Mouse (Mus musculus): Measurements from ENCODE around the gene Olfr1047. TPM values are rescaled to one million over a fixed set of nuclear protein-coding genes. Genes with fewer than 3 reads are reported as not detected.

The Olfr1047 gene
- polyA plus RNA-seq (2012; rRNA removed) = not detected in 2 replicates

GRCm38 (mm10) chr2:86231301-86231700 is at the start of gene Olfr1047:
Gene Olfr1047, minus strand, starts transcription at chr2:86231401.

GRCm38 (mm10) chr2:86278988-86279387 is 47.8 kb upstream of the Olfr1047 start, which contains the start of gene Olfr1051:
Gene Olfr1051, minus strand, starts transcription at chr2:86279088.

GRCm38 (mm10) chr2:86258228-86258627 is 27.0 kb upstream of the Olfr1047 start, which contains the start of gene Olfr1049:
Gene Olfr1049, minus strand, starts transcription at chr2:86258328.

GRCm38 (mm10) chr2:86240189-86240588 is 9.0 kb upstream of the Olfr1047 start, which contains the start of gene Olfr1048:
Gene Olfr1048, minus strand, starts transcription at chr2:86240289.

GRCm38 (mm10) chr2:86219214-86219613 is 12.0 kb downstream of the Olfr1047 start, which contains the start of gene Olfr1046:
Gene Olfr1046, minus strand, starts transcription at chr2:86219314.

GRCm38 (mm10) chr2:86202909-86203308 is 28.3 kb downstream of the Olfr1047 start, which contains the start of gene Olfr1045:
Gene Olfr1045, minus strand, starts transcription at chr2:86203009.

GRCm38 (mm10) chr2:86185583-86185982 is 45.6 kb downstream of the Olfr1047 start, which contains the start of gene Olfr52:
Gene Olfr52, minus strand, starts transcription at chr2:86185683.

GRCm38 (mm10) chr2:86177720-86178119 is 53.5 kb downstream of the Olfr1047 start, which contains the start of gene Olfr1044:
Gene Olfr1044, minus strand, starts transcription at chr2:86177820.

Other genes starting within 250 kb of the Olfr1047 start
- not detected in 2 replicates for gene Olfr1031, start 241.1 kb downstream of the Olfr1047 start, polyA plus RNA-seq (2012; rRNA removed)
- not detected in 2 replicates for gene Olfr1032, start 225.9 kb downstream of the Olfr1047 start, polyA plus RNA-seq (2012; rRNA removed)
- gene Olfr1033, start 210.8 kb downstream of the Olfr1047 start, polyA plus RNA-seq (2012; rRNA removed) = 0.06 and 0.14 TPM in 2 replicates
- gene Olfr1034, start 185.5 kb downstream of the Olfr1047 start, polyA plus RNA-seq (2012; rRNA removed) = 0.05 TPM in 1 of 2 replicates, not detected in the other
- gene Olfr1036, start 157.4 kb downstream of the Olfr1047 start, polyA plus RNA-seq (2012; rRNA removed) = not detected in 2 replicates
- not detected in 2 replicates for gene Olfr1037, start 144.0 kb downstream of the Olfr1047 start, polyA plus RNA-seq (2012; rRNA removed)
- not detected in 2 replicates for gene Olfr1039, start 95.5 kb downstream of the Olfr1047 start, polyA plus RNA-seq (2012; rRNA removed)
- gene Olfr1040, start 84.7 kb downstream of the Olfr1047 start, polyA plus RNA-seq (2012; rRNA removed) = not detected in 2 replicates
- not detected in 2 replicates for gene Olfr1042, start 69.6 kb downstream of the Olfr1047 start, polyA plus RNA-seq (2012; rRNA removed)
- not detected in 2 replicates for gene Olfr1043, start 63.9 kb downstream of the Olfr1047 start, polyA plus RNA-seq (2012; rRNA removed)
- gene Olfr1044, start 53.6 kb downstream of the Olfr1047 start, polyA plus RNA-seq (2012; rRNA removed) = not detected in 2 replicates
- not detected in 2 replicates for gene Olfr52, start 45.7 kb downstream of the Olfr1047 start, polyA plus RNA-seq (2012; rRNA removed)
- not detected in 2 replicates for gene Olfr1045, start 28.4 kb downstream of the Olfr1047 start, polyA plus RNA-seq (2012; rRNA removed)
- not detected in 2 replicates for gene Olfr1046, start 12.1 kb downstream of the Olfr1047 start, polyA plus RNA-seq (2012; rRNA removed)
- gene Olfr1048, start 8.9 kb upstream of the Olfr1047 start, polyA plus RNA-seq (2012; rRNA removed) = not detected in 2 replicates
- not detected in 2 replicates for gene Olfr1049, start 26.9 kb upstream of the Olfr1047 start, polyA plus RNA-seq (2012; rRNA removed)
- gene Olfr1051, start 47.7 kb upstream of the Olfr1047 start, polyA plus RNA-seq (2012; rRNA removed) = not detected in 2 replicates
- not detected in 2 replicates for gene Olfr1052, start 61.1 kb upstream of the Olfr1047 start, polyA plus RNA-seq (2012; rRNA removed)
- not detected in 2 replicates for gene Olfr1053, start 83.9 kb upstream of the Olfr1047 start, polyA plus RNA-seq (2012; rRNA removed)
- gene Olfr1054, start 104.0 kb upstream of the Olfr1047 start, polyA plus RNA-seq (2012; rRNA removed) = not detected in 2 replicates
- not detected in 2 replicates for gene Olfr1055, start 118.9 kb upstream of the Olfr1047 start, polyA plus RNA-seq (2012; rRNA removed)
- not detected in 2 replicates for gene Olfr1056, start 131.1 kb upstream of the Olfr1047 start, polyA plus RNA-seq (2012; rRNA removed)
- not detected in 2 replicates for gene Olfr1057, start 147.0 kb upstream of the Olfr1047 start, polyA plus RNA-seq (2012; rRNA removed)
- not detected in 2 replicates for gene Olfr1058, start 157.2 kb upstream of the Olfr1047 start, polyA plus RNA-seq (2012; rRNA removed)
- gene Olfr1061, start 182.6 kb upstream of the Olfr1047 start, polyA plus RNA-seq (2012; rRNA removed) = not detected in 2 replicates
- not detected in 2 replicates for gene Olfr1062, start 195.3 kb upstream of the Olfr1047 start, polyA plus RNA-seq (2012; rRNA removed)
- gene Olfr1065, start 219.2 kb upstream of the Olfr1047 start, polyA plus RNA-seq (2012; rRNA removed) = not detected in 2 replicates
- gene Olfr1066, start 224.9 kb upstream of the Olfr1047 start, polyA plus RNA-seq (2012; rRNA removed) = not detected in 2 replicates

Measured in central nervous system, embryonic 11.5 days (tissue).